Mouse (Mus musculus) spleen, postnatal 36 days (tissue): ENCODE results near the gene Sema7a.

Experiments
- DNase-seq, 2 experiments: peaks; one replicate each; pipeline ENCODE4 v3.0.0; 2022; ENCODE audit warnings: low spot score in 2 of 2, mixed read lengths in 1 of 2

The Sema7a gene

GRCm38 (mm10) chr9:57959886-57960866, 20.3 kb downstream of the Sema7a start:
- DNase-seq = no peak

GRCm38 (mm10) chr9:57961226-57961625, 21.3 kb downstream of the Sema7a start:
- no peak for DNase-seq

GRCm38 (mm10) chr9:57961863-57962778, 22.2 kb downstream of the Sema7a start:
- DNase-seq = no peak

- no peak for DNase-seq
These were observed 23.5 kb downstream of the Sema7a start for GRCm38 (mm10) chr9:57963249-57963997.

GRCm38 (mm10) chr9:57963998-57964395, 24.1 kb downstream of the Sema7a start:
- no peak for DNase-seq

- DNase-seq = no peak
These were observed 24.8 kb downstream of the Sema7a start for GRCm38 (mm10) chr9:57964528-57965250.

GRCm38 (mm10) chr9:57965281-57966185, 25.6 kb downstream of the Sema7a start:
- DNase-seq = no peak

- DNase-seq = peak; percentile 58
These were observed 27.5 kb downstream of the Sema7a start for GRCm38 (mm10) chr9:57967237-57967960.

- DNase-seq = peak; percentile 54 to 60
These were observed 28.4 kb downstream of the Sema7a start for GRCm38 (mm10) chr9:57968166-57968771.

- DNase-seq = no peak
These were observed 29.1 kb downstream of the Sema7a start for GRCm38 (mm10) chr9:57968783-57969542.

GRCm38 (mm10) chr9:57969736-57970495, 30.0 kb downstream of the Sema7a start:
- DNase-seq = no peak

GRCm38 (mm10) chr9:57971413-57971812, 31.5 kb downstream of the Sema7a start:
- DNase-seq = no peak

- peak; percentile 46 to 51 for DNase-seq
These were observed 32.3 kb downstream of the Sema7a start for GRCm38 (mm10) chr9:57972141-57972591.

- no peak for DNase-seq
These were observed 33.0 kb downstream of the Sema7a start for GRCm38 (mm10) chr9:57972776-57973439.

- DNase-seq = no peak
These were observed 33.6 kb downstream of the Sema7a start for GRCm38 (mm10) chr9:57973440-57974066.

GRCm38 (mm10) chr9:57974221-57974620, 34.3 kb downstream of the Sema7a start:
- no peak for DNase-seq
